Mouse (Mus musculus) kidney, postnatal 4 days (tissue): ENCODE data around the gene Supt7l.

Source experiments
- DNase-seq, 2 experiments: peaks; one replicate each; pipeline ENCODE4 v3.0.0; 2021; ENCODE audit warnings: mixed read lengths in 2 of 2

The Supt7l gene

DNA sequence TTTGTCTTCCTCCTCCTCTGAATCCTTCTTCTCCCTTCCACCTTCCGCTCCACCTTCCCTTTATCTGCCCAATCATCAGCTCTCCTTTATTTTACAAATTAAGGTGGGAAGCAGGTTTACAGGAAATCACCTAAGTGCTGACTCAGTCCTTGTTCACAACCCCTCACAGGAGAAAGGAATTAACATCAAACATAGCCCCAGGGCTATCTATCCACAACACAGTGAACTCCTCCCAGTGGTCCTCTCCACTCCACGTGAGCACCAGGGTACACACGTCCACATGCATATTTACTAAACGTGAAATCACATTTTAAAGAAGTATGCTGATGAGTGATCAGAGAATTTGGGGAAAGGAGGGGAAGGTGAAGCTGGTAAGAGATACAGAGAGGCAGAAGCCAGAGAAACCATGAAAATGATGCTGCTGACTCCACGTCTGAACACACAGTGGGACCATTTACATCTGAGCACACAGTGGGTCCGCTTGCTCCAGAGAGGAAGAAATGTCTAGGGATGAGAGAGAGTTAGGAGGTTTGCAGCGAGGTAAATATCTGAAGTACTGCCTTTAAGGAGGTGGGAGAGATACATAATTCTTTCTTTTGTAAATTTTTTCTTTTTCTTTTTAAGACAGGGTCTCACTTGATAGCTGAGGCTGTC lies 38.4 kb downstream of the Supt7l start:
- DNase-seq: no peak

DNA sequence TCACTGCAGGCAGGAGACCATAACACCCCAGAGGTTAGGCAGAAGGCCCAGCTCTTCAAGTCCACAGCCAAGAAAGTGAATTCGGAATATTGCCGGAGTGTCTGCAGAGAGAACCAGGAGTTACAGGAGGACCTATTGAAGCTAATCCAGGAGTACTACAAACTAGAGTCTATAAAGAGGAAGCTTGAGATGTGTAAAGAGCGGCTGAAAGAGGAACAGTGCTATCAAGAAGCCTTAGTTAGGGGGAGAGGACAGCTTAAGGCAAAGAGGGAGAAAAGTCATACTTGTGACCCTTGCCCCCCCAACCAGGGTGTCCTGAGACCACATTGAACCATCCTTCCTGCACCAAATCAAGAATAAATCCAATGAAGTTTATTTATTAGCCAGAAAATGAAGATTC lies 39.7 kb downstream of the Supt7l start:
- no peak for DNase-seq

DNA sequence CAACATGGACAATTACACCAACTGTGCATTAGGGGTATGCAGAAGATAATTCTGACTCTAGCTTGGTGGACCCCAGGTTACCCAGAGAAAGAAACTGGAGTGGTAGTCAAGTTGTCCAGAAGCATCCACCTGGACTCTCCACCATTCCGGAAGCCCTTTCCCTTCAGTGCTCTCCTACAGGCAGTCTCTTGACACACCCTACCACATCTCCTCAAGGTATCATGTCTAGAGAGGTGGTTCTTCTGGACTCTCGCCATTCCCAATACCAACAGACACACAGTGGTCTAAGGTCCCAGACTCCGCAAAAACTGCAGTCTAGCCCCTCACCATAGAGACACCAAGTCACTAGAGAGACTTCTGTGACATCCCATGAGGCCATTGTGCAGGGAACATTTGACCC lies 42.2 kb downstream of the Supt7l start, which contains the start of gene 4930548H24Rik:
4930548H24Rik (plus strand) TSS at position 301 of the 400 bp plus-strand sequence.
- DNase-seq: no peak

DNA sequence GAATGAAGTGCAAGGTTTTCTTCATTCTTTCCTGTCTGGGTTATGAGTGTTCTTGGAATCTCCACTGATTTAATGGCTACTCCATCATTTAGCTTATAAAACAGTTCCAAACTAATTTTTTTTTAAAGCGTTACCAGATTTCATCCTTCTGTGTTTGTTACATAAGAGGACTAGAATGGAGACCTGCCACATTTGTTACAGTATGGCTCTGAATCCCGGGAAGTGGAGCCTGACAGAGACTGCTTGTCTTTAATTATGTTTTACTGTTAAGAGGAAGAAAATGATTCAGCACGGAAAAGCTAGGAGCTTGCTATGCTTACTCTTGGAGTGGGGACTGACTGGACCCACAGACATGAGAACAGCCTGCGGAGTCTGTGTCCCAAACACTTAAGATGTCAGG lies 47.1 kb downstream of the Supt7l start:
- no peak for DNase-seq

DNA sequence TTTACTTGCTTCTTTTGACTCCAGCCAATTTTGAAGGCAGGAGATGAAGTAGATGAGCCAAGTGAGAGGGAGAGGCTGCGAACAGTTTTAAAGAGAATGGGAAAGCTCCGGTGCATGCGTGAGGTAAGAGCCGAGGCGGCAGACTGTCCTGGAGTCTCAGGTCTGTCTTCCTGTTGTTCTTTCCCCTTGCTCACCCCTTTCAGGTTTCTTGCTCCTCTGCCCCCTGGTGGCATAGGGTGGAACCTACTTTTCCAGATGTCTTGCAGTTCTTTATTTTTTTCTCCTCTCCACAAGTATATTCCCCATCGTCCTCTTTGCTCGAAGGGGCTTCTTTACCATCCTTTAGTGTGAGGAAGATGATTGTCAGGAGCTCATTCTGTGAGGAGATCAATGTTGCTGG lies 57.3 kb downstream of the Supt7l start:
- DNase-seq: peak; percentile 78 to 79

DNA sequence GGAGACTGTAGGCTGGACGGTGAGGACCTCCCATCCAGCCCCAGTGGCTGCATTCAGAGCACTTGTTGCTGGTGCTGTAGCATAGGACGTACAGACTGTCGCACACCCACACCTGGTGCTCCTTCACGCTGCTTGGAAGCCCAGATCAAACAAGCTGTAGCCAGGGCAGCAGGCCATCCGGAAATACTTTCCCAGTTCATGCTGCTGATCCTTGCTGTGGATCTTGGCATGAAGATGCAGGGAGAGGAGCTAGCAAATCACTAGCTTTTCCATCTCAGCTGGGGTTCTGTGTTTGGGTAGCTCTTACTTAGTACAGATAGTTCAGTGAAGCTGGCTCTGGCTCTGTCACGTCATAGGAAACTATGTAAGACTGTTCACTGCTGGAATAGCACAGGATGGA lies 57.9 kb downstream of the Supt7l start:
- no peak for DNase-seq

DNA sequence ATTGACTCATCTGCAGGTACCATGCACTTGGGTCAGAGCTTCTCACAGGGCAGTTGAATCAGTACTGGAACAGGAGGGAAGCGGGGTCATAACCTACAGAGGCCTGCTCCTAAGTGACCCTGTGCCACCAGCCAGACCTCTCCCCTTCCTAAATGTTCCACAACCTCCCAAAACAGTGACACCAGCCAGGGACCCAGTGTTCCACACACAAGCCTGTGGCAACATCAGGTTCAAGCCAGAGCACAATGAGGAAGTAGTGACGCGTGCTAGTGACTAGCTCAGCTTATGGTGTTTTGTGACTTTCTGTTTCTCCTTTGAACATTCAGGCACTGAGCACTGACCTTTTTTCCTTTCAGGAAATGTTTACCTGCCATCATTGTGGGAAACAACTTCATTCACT lies 59.8 kb downstream of the Supt7l start:
- DNase-seq: no peak
